Mouse (Mus musculus): ENCODE data around the gene Fblim1.
"Not testable (repeated sequence)": the region's sequence is repeated elsewhere in the genome, so short reads cannot be mapped to it uniquely, and the experiment has no call there.

Gene Fblim1

GRCm38 (mm10) chr4:141564660-141565059, 41.2 kb downstream of the Fblim1 start:
- DNase-seq: peak; percentile 2

GRCm38 (mm10) chr4:141564209-141564608, 41.7 kb downstream of the Fblim1 start:
- DNase-seq: no peak

GRCm38 (mm10) chr4:141562281-141562680, 43.6 kb downstream of the Fblim1 start:
- peak; percentile 73 for DNase-seq

- not testable (repeated sequence) for DNase-seq
Observed at GRCm38 (mm10) chr4:141561331-141561919, 44.5 kb downstream of the Fblim1 start.

- DNase-seq: peak; percentile 77
Observed at GRCm38 (mm10) chr4:141559898-141560263, 46.0 kb downstream of the Fblim1 start.

GRCm38 (mm10) chr4:141559131-141559897, 46.6 kb downstream of the Fblim1 start:
- DNase-seq: peak; percentile 92

- DNase-seq: no peak
Observed at GRCm38 (mm10) chr4:141558658-141559057, 47.2 kb downstream of the Fblim1 start.

GRCm38 (mm10) chr4:141556163-141556562, 49.7 kb downstream of the Fblim1 start:
- not testable (repeated sequence) for DNase-seq

- DNase-seq: not testable (repeated sequence)
Observed at GRCm38 (mm10) chr4:141554255-141554865, 51.5 kb downstream of the Fblim1 start.

GRCm38 (mm10) chr4:141552484-141552883, 53.4 kb downstream of the Fblim1 start:
- DNase-seq: no peak

- DNase-seq: no peak
Observed at GRCm38 (mm10) chr4:141547299-141547698, 58.6 kb downstream of the Fblim1 start.

- DNase-seq: peak; percentile 86
Observed at GRCm38 (mm10) chr4:141546334-141547200, 59.3 kb downstream of the Fblim1 start.

GRCm38 (mm10) chr4:141545743-141546333, 60.1 kb downstream of the Fblim1 start:
- DNase-seq: peak; percentile 99

GRCm38 (mm10) chr4:141545071-141545742, 60.7 kb downstream of the Fblim1 start:
- DNase-seq: peak; percentile 88

- DNase-seq: no peak
Observed at GRCm38 (mm10) chr4:141544536-141544935, 61.4 kb downstream of the Fblim1 start.

- no peak for DNase-seq
Observed at GRCm38 (mm10) chr4:141543593-141543992, 62.3 kb downstream of the Fblim1 start.

GRCm38 (mm10) chr4:141541851-141542250, 64.0 kb downstream of the Fblim1 start:
- DNase-seq: peak; percentile 64

GRCm38 (mm10) chr4:141540844-141541243, 65.1 kb downstream of the Fblim1 start:
- DNase-seq: no peak

- no peak for DNase-seq
Observed at GRCm38 (mm10) chr4:141539213-141539767, 66.6 kb downstream of the Fblim1 start.

- DNase-seq: peak; percentile 97
Observed at GRCm38 (mm10) chr4:141538408-141539212, 67.3 kb downstream of the Fblim1 start, which contains the start of gene Spen. TSS of gene Spen (minus strand) at chr4:141538597.

All from kidney, adult 11 months (tissue).